Mouse (Mus musculus): Measurements from ENCODE around the gene Uggt2.
"Not testable (repeated sequence)": the region's sequence is repeated elsewhere in the genome, so short reads cannot be mapped to it uniquely, and the experiment has no call there.

The Uggt2 gene

GRCm38 (mm10) chr14:118981711-118982428 is 117.4 kb downstream of the Uggt2 start:
- DNase-seq (ENCODE audit: low spot score in 2 of 2), result not testable (repeated sequence)

GRCm38 (mm10) chr14:118980890-118981289 is 118.3 kb downstream of the Uggt2 start:
- no peak for DNase-seq (ENCODE audit: low spot score in 2 of 2)

GRCm38 (mm10) chr14:118980358-118980757 is 118.9 kb downstream of the Uggt2 start:
- no peak for DNase-seq (ENCODE audit: low spot score in 2 of 2)

- no peak for DNase-seq (ENCODE audit: low spot score in 2 of 2)
Measured at GRCm38 (mm10) chr14:118979571-118980325, 119.5 kb downstream of the Uggt2 start.

- no peak for DNase-seq (ENCODE audit: low spot score in 2 of 2)
Measured at GRCm38 (mm10) chr14:118977136-118977816, 122.0 kb downstream of the Uggt2 start.

GRCm38 (mm10) chr14:118972268-118972667 is 127.0 kb downstream of the Uggt2 start:
- no peak for DNase-seq (ENCODE audit: low spot score in 2 of 2)

GRCm38 (mm10) chr14:118967646-118968045 is 131.6 kb downstream of the Uggt2 start:
- no peak for DNase-seq (ENCODE audit: low spot score in 2 of 2)

GRCm38 (mm10) chr14:118965356-118966000 is 133.8 kb downstream of the Uggt2 start:
- DNase-seq (ENCODE audit: low spot score in 2 of 2), result no peak

- DNase-seq (ENCODE audit: low spot score in 2 of 2), result no peak
Measured at GRCm38 (mm10) chr14:118958010-118958409, 141.2 kb downstream of the Uggt2 start.

- no peak for DNase-seq (ENCODE audit: low spot score in 2 of 2)
Measured at GRCm38 (mm10) chr14:118951912-118952583, 147.2 kb downstream of the Uggt2 start.

- no peak for DNase-seq (ENCODE audit: low spot score in 2 of 2)
Measured at GRCm38 (mm10) chr14:118948841-118949240, 150.4 kb downstream of the Uggt2 start.

- no peak for DNase-seq (ENCODE audit: low spot score in 2 of 2)
Measured at GRCm38 (mm10) chr14:118944702-118945101, 154.5 kb downstream of the Uggt2 start.

GRCm38 (mm10) chr14:118942076-118942475 is 157.2 kb downstream of the Uggt2 start:
- no peak for DNase-seq (ENCODE audit: low spot score in 2 of 2)

- no peak for DNase-seq (ENCODE audit: low spot score in 2 of 2)
Measured at GRCm38 (mm10) chr14:118940796-118941495, 158.3 kb downstream of the Uggt2 start.

- no peak for DNase-seq (ENCODE audit: low spot score in 2 of 2)
Measured at GRCm38 (mm10) chr14:118938551-118938950, 160.7 kb downstream of the Uggt2 start.

- DNase-seq (ENCODE audit: low spot score in 2 of 2), result peak; percentile 99
Measured at GRCm38 (mm10) chr14:118937533-118938492, 161.4 kb downstream of the Uggt2 start, which contains the start of gene Dnajc3. TSS of gene Dnajc3 (plus strand) at chr14:118937976.

- no peak for DNase-seq (ENCODE audit: low spot score in 2 of 2)
Measured at GRCm38 (mm10) chr14:118936952-118937351, 162.3 kb downstream of the Uggt2 start.

- no peak for DNase-seq (ENCODE audit: low spot score in 2 of 2)
Measured at GRCm38 (mm10) chr14:118936236-118936635, 163.0 kb downstream of the Uggt2 start.

Data from cerebellum, postnatal 4 days (tissue).